Mouse (Mus musculus): Measurements from ENCODE around the gene Ankrd33b. TPM values are rescaled to one million over a fixed set of nuclear protein-coding genes. Genes with fewer than 3 reads are reported as not detected.

The Ankrd33b gene
- polyA plus RNA-seq, 1 experiment from 2014 or later: 1.8 TPM

DNA sequence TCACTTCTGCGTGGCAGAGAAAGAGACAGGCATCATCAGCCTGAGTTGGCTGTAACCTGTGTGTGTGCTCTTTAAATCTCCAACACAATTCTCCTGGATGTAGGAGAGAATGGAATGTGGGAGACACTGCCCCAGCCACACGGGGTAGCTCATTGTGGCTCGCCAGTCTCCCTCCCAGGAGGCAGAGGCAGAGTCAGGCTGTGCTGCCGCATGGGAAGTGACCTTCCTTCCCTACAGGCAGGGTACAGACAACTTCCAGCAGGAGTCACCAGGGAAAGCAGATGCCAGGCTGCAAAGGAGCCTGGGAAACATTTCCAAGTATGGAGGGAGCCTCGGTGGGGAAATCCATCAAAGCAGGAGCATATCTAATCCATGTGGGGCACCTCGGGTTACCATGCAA is 62.3 kb downstream of the Ankrd33b start:
- Histone ChIP-seq H3K4me3 (ENCODE audit: low read depth, low read length) (no peak overlapping the region), H3K9ac (replicated peaks) (no peak overlapping the region), H3K27ac (ENCODE audit: low read depth) (no peak overlapping the region), H3K36me3 (replicated peaks; ENCODE audit: insufficient read depth, low read length) (no peaks in the 10 kb centered on the region), H3K4me2 (ENCODE audit: low read depth, low read length) (no peak overlapping the region), H3K9me3 (ENCODE audit: low read length) (no peaks in the 10 kb centered on the region), H3K27me3 (ENCODE audit: insufficient read depth, low read length) (no peaks in the 10 kb centered on the region), H3K4me1 (ENCODE audit: insufficient read depth) (no peaks in the 10 kb centered on the region)
- DNase-seq (no peak), ATAC-seq (no peak)
- no peak for TF ChIP-seq EP300 (IDR thresholded peaks at IDR 0.05; ENCODE audit: low read depth)
- no peak for TF ChIP-seq CTCF (IDR thresholded peaks at IDR 0.05; ENCODE audit: low read depth)
- 53% methylated on average over 6 of the region's 6 CpGs for WGBS (ENCODE audit: insufficient replicate concordance)

DNA sequence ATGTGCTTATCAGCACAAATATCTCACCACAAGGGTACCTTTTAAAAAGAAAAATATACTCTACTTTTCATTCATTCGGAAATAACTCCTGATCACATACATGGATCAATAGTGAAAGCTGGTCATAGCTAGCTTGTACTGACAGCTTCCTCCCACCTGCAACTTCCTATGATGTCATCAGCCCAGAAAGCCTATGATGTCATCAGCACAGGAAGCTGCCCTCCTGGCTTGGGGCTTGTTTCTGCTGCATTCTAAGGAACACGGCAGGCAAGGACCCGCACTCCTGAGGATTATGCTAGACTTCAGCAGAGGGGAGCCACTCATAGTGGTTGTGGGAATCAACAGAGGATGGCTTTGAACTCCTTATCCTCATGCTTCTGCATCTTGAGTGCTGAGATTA is 63.2 kb downstream of the Ankrd33b start:
- ATAC-seq (no peak), DNase-seq (no peak)
- Histone ChIP-seq H3K4me2 (ENCODE audit: low read depth, low read length) (no peak overlapping the region), H3K27me3 (ENCODE audit: insufficient read depth, low read length) (no peaks in the 10 kb centered on the region), H3K36me3 (replicated peaks; ENCODE audit: insufficient read depth, low read length) (no peaks in the 10 kb centered on the region), H3K4me3 (ENCODE audit: low read depth, low read length) (no peak overlapping the region), H3K9me3 (ENCODE audit: low read length) (no peaks in the 10 kb centered on the region), H3K9ac (replicated peaks) (no peak overlapping the region), H3K27ac (ENCODE audit: low read depth) (no peak overlapping the region), H3K4me1 (ENCODE audit: insufficient read depth) (no peaks in the 10 kb centered on the region)
- no peak for TF ChIP-seq EP300 (IDR thresholded peaks at IDR 0.05; ENCODE audit: low read depth)
- TF ChIP-seq CTCF (IDR thresholded peaks at IDR 0.05; ENCODE audit: low read depth): no peak
- WGBS (ENCODE audit: insufficient replicate concordance): 68% methylated on average over 3 of the region's 3 CpGs

DNA sequence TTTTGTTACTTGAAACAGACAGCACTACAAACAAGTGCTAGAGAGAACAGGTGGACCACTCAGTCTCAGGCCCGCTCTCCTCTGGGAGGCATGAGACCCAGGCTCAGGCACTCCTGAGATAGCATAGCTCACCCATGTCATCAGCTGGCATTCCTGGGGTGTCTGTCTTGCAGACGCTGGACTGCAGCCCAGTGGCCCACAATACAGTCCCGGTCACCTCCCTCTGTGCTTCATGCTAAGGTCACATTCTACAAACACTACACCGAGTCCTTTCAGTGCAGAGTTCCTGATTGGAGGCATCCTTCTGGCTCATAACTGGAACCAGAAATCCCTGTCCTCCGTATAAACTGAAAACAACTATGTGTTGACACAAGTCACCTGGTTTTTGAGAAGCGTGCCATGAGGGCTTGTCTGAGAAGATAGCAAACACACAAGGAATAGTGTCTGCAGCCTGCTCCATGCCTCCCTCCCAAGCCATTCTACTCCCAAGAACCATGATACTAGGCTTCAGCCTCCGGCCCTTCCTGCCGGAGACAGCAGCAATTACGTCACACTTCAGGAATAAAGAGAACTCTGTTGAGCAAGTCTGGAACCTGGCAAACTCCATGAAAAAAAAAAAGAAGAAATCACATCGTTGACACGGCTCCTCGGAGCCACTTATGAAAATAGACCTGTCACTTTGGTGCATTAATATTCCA is 65.1 kb downstream of the Ankrd33b start:
- no peak overlapping the region for H3K9ac ChIP-seq (replicated peaks)
- H3K4me2 ChIP-seq (ENCODE audit: low read depth, low read length): no peak overlapping the region
- peaks cover 7% of the 10 kb centered on the region; the same call in 1 of the 2 replicates for H3K27me3 ChIP-seq (ENCODE audit: insufficient read depth, low read length)
- H3K9me3 ChIP-seq (ENCODE audit: low read length): no peaks in the 10 kb centered on the region
- H3K36me3 ChIP-seq (replicated peaks; ENCODE audit: insufficient read depth, low read length): no peaks in the 10 kb centered on the region
- ATAC-seq: no peak
- DNase-seq: no peak
- whole genome bisulfite sequencing (ENCODE audit: insufficient replicate concordance): 46% methylated on average over 12 of the region's 12 CpGs
- H3K27ac ChIP-seq (ENCODE audit: low read depth): no peak overlapping the region
- no peak for TF ChIP-seq EP300 (IDR thresholded peaks at IDR 0.05; ENCODE audit: low read depth)
- no peak for TF ChIP-seq CTCF (IDR thresholded peaks at IDR 0.05; ENCODE audit: low read depth)
- H3K4me1 ChIP-seq (ENCODE audit: insufficient read depth): no peaks in the 10 kb centered on the region
- no peak overlapping the region for H3K4me3 ChIP-seq (ENCODE audit: low read depth, low read length)

DNA sequence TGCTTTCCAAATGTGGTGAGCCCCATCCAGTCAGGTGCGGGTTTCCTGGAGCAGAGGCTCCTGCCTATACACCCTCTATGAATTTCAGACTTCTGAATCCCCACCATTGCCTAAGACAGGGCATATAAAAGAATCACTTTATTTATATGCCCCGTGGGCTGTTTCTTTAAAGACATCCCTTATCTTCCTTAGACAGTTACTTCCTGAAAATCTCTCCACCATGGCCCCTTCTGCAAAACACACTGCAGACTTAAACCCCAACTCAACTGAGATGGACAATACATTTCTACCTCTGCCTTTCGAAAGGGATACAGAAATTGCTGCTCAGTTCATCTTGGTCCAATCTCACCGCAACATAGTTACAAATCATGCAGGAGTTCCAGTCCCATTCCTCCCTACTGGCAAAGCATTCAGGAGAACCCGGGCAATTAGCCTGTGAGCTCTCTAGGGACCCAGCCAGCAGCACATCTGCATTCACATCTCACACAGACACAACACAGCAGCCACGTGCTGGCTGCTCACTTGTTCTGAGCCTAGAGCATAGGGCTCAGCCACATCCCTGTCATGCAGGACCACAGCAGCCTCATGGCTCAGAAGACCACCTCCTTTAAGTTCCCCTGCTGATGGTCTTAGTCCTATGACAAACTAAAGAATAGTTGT is 68.1 kb downstream of the Ankrd33b start:
- Histone ChIP-seq H3K9me3 (ENCODE audit: low read length) (no peaks in the 10 kb centered on the region), H3K36me3 (replicated peaks; ENCODE audit: insufficient read depth, low read length) (no peaks in the 10 kb centered on the region), H3K4me1 (ENCODE audit: insufficient read depth) (no peaks in the 10 kb centered on the region), H3K27me3 (ENCODE audit: insufficient read depth, low read length) (peaks cover 16% of the 10 kb centered on the region; the same call in 1 of the 2 replicates), H3K4me3 (ENCODE audit: low read depth, low read length) (no peak overlapping the region), H3K9ac (replicated peaks) (no peak overlapping the region), H3K27ac (ENCODE audit: low read depth) (no peak overlapping the region), H3K4me2 (ENCODE audit: low read depth, low read length) (no peak overlapping the region)
- DNase-seq (no peak), ATAC-seq (no peak)
- WGBS (ENCODE audit: insufficient replicate concordance): 42% methylated on average over 6 of the region's 6 CpGs
- TF ChIP-seq EP300 (IDR thresholded peaks at IDR 0.05; ENCODE audit: low read depth) (no peak), CTCF (IDR thresholded peaks at IDR 0.05; ENCODE audit: low read depth) (no peak)

DNA sequence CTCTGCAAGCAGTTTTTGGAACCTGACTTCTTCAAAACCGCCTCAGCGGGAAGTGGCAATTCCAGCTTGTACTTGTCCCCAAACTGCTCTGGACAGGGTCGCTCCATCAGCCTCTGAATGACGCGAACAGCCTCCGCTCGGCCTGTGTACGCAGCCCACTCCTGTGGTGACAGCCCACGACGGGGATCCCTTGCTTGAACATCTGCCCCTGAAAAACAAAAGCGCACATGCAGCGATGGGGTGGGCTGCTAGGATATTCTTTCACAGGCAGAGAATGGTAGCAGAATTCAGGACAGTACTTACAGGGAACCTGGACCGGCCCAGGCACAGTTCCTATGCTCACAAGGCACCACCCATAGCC is 69.8 kb downstream of the Ankrd33b start:
- H3K4me3 ChIP-seq (ENCODE audit: low read depth, low read length): no peak overlapping the region

DNA sequence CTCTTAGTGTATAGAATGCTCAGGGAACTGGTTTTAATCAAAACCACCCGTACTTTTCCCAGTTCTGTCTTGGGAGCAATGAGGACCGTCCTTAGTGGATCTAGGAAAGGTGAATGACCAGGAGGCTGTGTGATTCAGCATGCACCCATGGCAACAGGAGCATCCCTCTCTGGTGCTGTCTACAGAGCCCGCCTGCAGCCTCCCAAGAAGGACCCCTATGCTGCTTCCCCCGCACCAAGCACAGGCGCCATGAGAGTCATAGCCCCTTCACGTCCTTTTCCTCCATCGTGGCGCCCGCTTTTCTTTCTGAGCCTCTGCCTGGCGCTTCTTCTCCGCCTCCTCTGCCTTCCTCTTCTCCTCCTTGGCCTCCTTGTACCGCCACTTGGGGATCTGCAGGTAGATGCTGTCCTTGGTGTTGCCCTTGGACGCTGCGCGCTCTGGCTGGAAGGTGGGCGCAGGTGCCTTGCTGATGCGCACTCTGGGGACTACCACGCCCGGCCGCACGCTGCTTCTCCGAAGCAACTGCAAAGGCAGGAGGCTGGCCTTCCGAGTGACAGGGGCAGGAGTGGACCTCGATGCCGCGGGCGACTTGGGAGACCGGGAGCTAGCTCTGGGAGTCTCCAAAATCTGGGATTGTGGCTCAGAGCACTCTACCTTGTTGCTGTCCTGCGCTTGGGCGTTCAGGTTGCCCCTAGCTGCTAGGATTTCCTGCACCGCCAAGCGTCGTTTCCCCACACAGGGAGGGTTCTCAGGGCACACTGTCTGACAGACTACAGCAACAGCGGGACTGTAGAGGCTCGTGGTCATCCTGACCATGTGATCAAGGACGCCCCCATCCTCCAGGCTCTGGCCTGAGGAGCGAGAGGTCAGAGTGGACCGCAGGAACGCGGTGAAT is 70.4 kb downstream of the Ankrd33b start:
- Histone ChIP-seq H3K4me2 (ENCODE audit: low read depth, low read length) (no peak overlapping the region), H3K4me3 (ENCODE audit: low read depth, low read length) (no peak overlapping the region), H3K36me3 (replicated peaks; ENCODE audit: insufficient read depth, low read length) (no peaks in the 10 kb centered on the region), H3K27ac (ENCODE audit: low read depth) (no peak overlapping the region), H3K4me1 (ENCODE audit: insufficient read depth) (no peaks in the 10 kb centered on the region), H3K9ac (replicated peaks) (no peak overlapping the region), H3K9me3 (ENCODE audit: low read length) (no peaks in the 10 kb centered on the region), H3K27me3 (ENCODE audit: insufficient read depth, low read length) (peaks cover 16% of the 10 kb centered on the region; the same call in 1 of the 2 replicates)
- no peak for ATAC-seq
- TF ChIP-seq EP300 (IDR thresholded peaks at IDR 0.05; ENCODE audit: low read depth) (no peak), CTCF (IDR thresholded peaks at IDR 0.05; ENCODE audit: low read depth) (no peak)
- WGBS (ENCODE audit: insufficient replicate concordance): 20% methylated on average over 40 of the region's 40 CpGs
- DNase-seq: no peak

More for the DNA sequence above, 69.8 kb downstream of the Ankrd33b start:
- H3K9me3 ChIP-seq (ENCODE audit: low read length): no peaks in the 10 kb centered on the region
- ATAC-seq (no peak), DNase-seq (no peak)
- peaks cover 16% of the 10 kb centered on the region; the same call in 1 of the 2 replicates for H3K27me3 ChIP-seq (ENCODE audit: insufficient read depth, low read length)
- no peak overlapping the region for H3K4me2 ChIP-seq (ENCODE audit: low read depth, low read length)
- 50% methylated on average over 13 of the region's 13 CpGs for WGBS (ENCODE audit: insufficient replicate concordance)
- H3K27ac ChIP-seq (ENCODE audit: low read depth): no peak overlapping the region
- H3K4me1 ChIP-seq (ENCODE audit: insufficient read depth): no peaks in the 10 kb centered on the region
- TF ChIP-seq EP300 (IDR thresholded peaks at IDR 0.05; ENCODE audit: low read depth) (no peak), CTCF (IDR thresholded peaks at IDR 0.05; ENCODE audit: low read depth) (no peak)
- H3K36me3 ChIP-seq (replicated peaks; ENCODE audit: insufficient read depth, low read length): no peaks in the 10 kb centered on the region
- no peak overlapping the region for H3K9ac ChIP-seq (replicated peaks)

Data from liver, postnatal 0 days (tissue).